ENCODE assay signal across 20 mouse cellular contexts in genomic region chr6:121402661-121403244, GRCm38 (mm10). TPM values are rescaled to one million over a fixed set of nuclear protein-coding genes. Genes with fewer than 3 reads are reported as not detected.
DNase-seq lines count a peak whose midpoint lies in the region; ATAC-seq lines count a peak whose summit lies in the region.
"Had no signal": no experiment of that assay in that cellular context is flagged by ENCODE, and none has a peak within 500 bp of the region (broad histone marks: within the 10 kb centered on the region; RNA-seq: fewer than 3 reads in every experiment).

No protein-coding gene starts in this region.

- H3K27ac ChIP-seq in forebrain, embryonic 12.5 days, result peak overlapping the region; percentile 36; the same call in 1 of the 2 replicates
- no peak overlapping the region for H3K27ac ChIP-seq in forebrain, embryonic 10.5 days
- no peak overlapping the region for H3K27ac ChIP-seq in neural tube, embryonic 12.5 days
- H3K27ac ChIP-seq in midbrain, embryonic 12.5 days (replicated peaks), result peak overlapping the region; percentile 54
- peak overlapping the region; percentile 74 for H3K27ac ChIP-seq in neural tube, embryonic 15.5 days (replicated peaks)
- H3K27ac ChIP-seq: embryonic facial prominence, embryonic 10.5 days; heart, embryonic 13.5 days; liver, embryonic 15.5 days had no signal

- H3K9ac ChIP-seq in forebrain, embryonic 12.5 days, result no peak overlapping the region
- H3K9ac ChIP-seq in neural tube, embryonic 12.5 days, result no peak overlapping the region
- H3K9ac ChIP-seq in midbrain, embryonic 12.5 days (replicated peaks), result no peak overlapping the region
- H3K9ac ChIP-seq in neural tube, embryonic 15.5 days (replicated peaks), result no peak overlapping the region
- H3K9ac ChIP-seq: heart, embryonic 13.5 days; liver, embryonic 15.5 days had no signal

- no peaks in the 10 kb centered on the region for H3K9me3 ChIP-seq in forebrain, embryonic 12.5 days
- H3K9me3 ChIP-seq in forebrain, embryonic 10.5 days, result no peaks in the 10 kb centered on the region
- H3K9me3 ChIP-seq in neural tube, embryonic 12.5 days, result no peaks in the 10 kb centered on the region
- no peaks in the 10 kb centered on the region for H3K9me3 ChIP-seq in midbrain, embryonic 12.5 days
- no peaks in the 10 kb centered on the region for H3K9me3 ChIP-seq in neural tube, embryonic 15.5 days (replicated peaks)
- H3K9me3 ChIP-seq: embryonic facial prominence, embryonic 10.5 days; heart, embryonic 13.5 days; liver, embryonic 15.5 days had no signal

- WGBS in forebrain, embryonic 12.5 days, result 66% methylated on average over 8 of the region's 8 CpGs
- WGBS in forebrain, embryonic 10.5 days, result 85% methylated on average over 8 of the region's 8 CpGs
- WGBS in neural tube, embryonic 12.5 days, result 76% methylated on average over 8 of the region's 8 CpGs
- 64% methylated on average over 8 of the region's 8 CpGs for WGBS in midbrain, embryonic 12.5 days
- WGBS in neural tube, embryonic 15.5 days, result 37% methylated on average over 8 of the region's 8 CpGs

- peak; percentile 23; the same call in 1 of the 2 replicates for ATAC-seq in forebrain, embryonic 12.5 days (ENCODE audit: low FRiP score)
- peak; percentile 41; the same call in 1 of the 2 replicates for ATAC-seq in neural tube, embryonic 12.5 days (ENCODE audit: low FRiP score, low read depth)
- ATAC-seq in midbrain, embryonic 12.5 days (ENCODE audit: low FRiP score, low read depth), result 0 out of 2 replicates have a peak, but pooled peaks have one; percentile 34
- peak; percentile 64 for ATAC-seq in neural tube, embryonic 15.5 days (ENCODE audit: low FRiP score)
- ATAC-seq in erythroid progenitor cell, adult 5-6 weeks (replicated peaks; ENCODE audit: low FRiP score, poor library complexity, severe bottlenecking), result no peak
- ATAC-seq: intestine, postnatal 0 days had no signal

- no peaks in the 10 kb centered on the region for H3K36me3 ChIP-seq in forebrain, embryonic 12.5 days (replicated peaks)
- H3K36me3 ChIP-seq in forebrain, embryonic 10.5 days (replicated peaks), result no peaks in the 10 kb centered on the region
- no peaks in the 10 kb centered on the region for H3K36me3 ChIP-seq in neural tube, embryonic 12.5 days
- no peaks in the 10 kb centered on the region for H3K36me3 ChIP-seq in midbrain, embryonic 12.5 days
- H3K36me3 ChIP-seq in neural tube, embryonic 15.5 days, result no peaks in the 10 kb centered on the region
- H3K36me3 ChIP-seq: embryonic facial prominence, embryonic 10.5 days; heart, embryonic 13.5 days; liver, embryonic 15.5 days had no signal

- H3K4me2 ChIP-seq in forebrain, embryonic 12.5 days, result no peak overlapping the region
- no peak overlapping the region for H3K4me2 ChIP-seq in neural tube, embryonic 12.5 days (replicated peaks)
- no peak overlapping the region for H3K4me2 ChIP-seq in midbrain, embryonic 12.5 days (replicated peaks)
- H3K4me2 ChIP-seq in neural tube, embryonic 15.5 days, result no peak overlapping the region
- H3K4me2 ChIP-seq: heart, embryonic 13.5 days; liver, embryonic 15.5 days had no signal

- no peaks in the 10 kb centered on the region for H3K27me3 ChIP-seq in forebrain, embryonic 12.5 days
- no peaks in the 10 kb centered on the region for H3K27me3 ChIP-seq in forebrain, embryonic 10.5 days (ENCODE audit: poor library complexity, severe bottlenecking)
- H3K27me3 ChIP-seq in neural tube, embryonic 12.5 days (replicated peaks), result no peaks in the 10 kb centered on the region
- 0 out of 2 replicates have a peak, but pooled peaks cover 4% of the 10 kb centered on the region for H3K27me3 ChIP-seq in midbrain, embryonic 12.5 days
- H3K27me3 ChIP-seq in neural tube, embryonic 15.5 days (replicated peaks), result no peaks in the 10 kb centered on the region
- H3K27me3 ChIP-seq: liver, embryonic 15.5 days had no signal

- H3K4me3 ChIP-seq in forebrain, embryonic 12.5 days (replicated peaks), result no peak overlapping the region
- no peak overlapping the region for H3K4me3 ChIP-seq in forebrain, embryonic 10.5 days
- no peak overlapping the region for H3K4me3 ChIP-seq in neural tube, embryonic 12.5 days
- no peak overlapping the region for H3K4me3 ChIP-seq in midbrain, embryonic 12.5 days
- H3K4me3 ChIP-seq in neural tube, embryonic 15.5 days (replicated peaks), result no peak overlapping the region
- H3K4me3 ChIP-seq: embryonic facial prominence, embryonic 10.5 days; heart, embryonic 13.5 days; liver, embryonic 15.5 days; megakaryocyte, embryonic 14.5 days had no signal

- no peak for DNase-seq in forebrain, embryonic 10.5 days (ENCODE audit: extremely low spot score, low spot score)
- no peak for DNase-seq in neural tube, embryonic 10.5 days (ENCODE audit: extremely low spot score, low spot score)
- DNase-seq in kidney, postnatal 36 days, result no peak
- DNase-seq: adrenal gland, adult 2 months; cerebellum, adult 18-20 months; heart, postnatal 4 days; kidney, postnatal 10 days; layer of hippocampus, adult 9-11 months; lung, postnatal 10 days had no signal

- peaks cover 14% of the 10 kb centered on the region for H3K4me1 ChIP-seq in forebrain, embryonic 12.5 days
- H3K4me1 ChIP-seq in forebrain, embryonic 10.5 days, result peaks cover 11% of the 10 kb centered on the region
- peaks cover 8% of the 10 kb centered on the region for H3K4me1 ChIP-seq in neural tube, embryonic 12.5 days
- peaks cover 13% of the 10 kb centered on the region; the same call in 1 of the 2 replicates for H3K4me1 ChIP-seq in midbrain, embryonic 12.5 days
- peaks cover 33% of the 10 kb centered on the region for H3K4me1 ChIP-seq in neural tube, embryonic 15.5 days
- H3K4me1 ChIP-seq: liver, embryonic 15.5 days had no signal

RNA-seq across cellular contexts. Expression of gene Slc6a12, which starts 59.9 kb away (rescaled TPM):
- 0.08 TPM in 1 of 2 replicates, not detected in the other for polyA plus RNA-seq in forebrain, embryonic 12.5 days (2016; fragmentation: Nextera tagmentation; extraction: Ambion mirVana)
- 0.19 TPM in 1 of 2 replicates, not detected in the other for polyA plus RNA-seq in forebrain, embryonic 10.5 days (2016; fragmentation: Nextera tagmentation; extraction: Ambion mirVana)
- polyA plus RNA-seq in neural tube, embryonic 12.5 days (2016; fragmentation: Nextera tagmentation; extraction: Ambion mirVana), result 0.14 TPM in 1 of 2 replicates, not detected in the other
- 0.20 and 0.37 TPM in 2 replicates for polyA plus RNA-seq in midbrain, embryonic 12.5 days (2016; fragmentation: Nextera tagmentation; extraction: Ambion mirVana)
- 0.43 and 0.70 TPM in 2 replicates for polyA plus RNA-seq in neural tube, embryonic 15.5 days (2015; fragmentation: Nextera tagmentation; extraction: Ambion mirVana)
- total RNA-seq in erythroid progenitor cell, adult 5-6 weeks (2015; ENCODE audit: low replicate concordance), result not detected in 2 replicates
- not detected in 2 replicates for total RNA-seq in erythroid progenitor cell, adult 5-6 weeks (2017; ENCODE audit: low replicate concordance)
- total RNA-seq: MEL had no signal
- polyA plus RNA-seq: heart, embryonic 13.5 days had no signal

Comparison
In these comparisons a context has a peak if more than half of its experiments do, and no peak if none do; other contexts are left out.
1. H3K27ac ChIP-seq: peak in forebrain, embryonic 12.5 days (single experiment), midbrain, embryonic 12.5 days (single experiment) and neural tube, embryonic 15.5 days (single experiment); none in forebrain, embryonic 10.5 days (single experiment) and neural tube, embryonic 12.5 days (single experiment).